Mouse (Mus musculus): Measurements from ENCODE around the gene Cebpe.

Cebpe gene

GRCm38 (mm10) chr14:54712074-54712473 lies at the start of gene Cebpe:
TSS of gene Cebpe (minus strand) at chr14:54712174.
- DNase-seq = no peak

DNA sequence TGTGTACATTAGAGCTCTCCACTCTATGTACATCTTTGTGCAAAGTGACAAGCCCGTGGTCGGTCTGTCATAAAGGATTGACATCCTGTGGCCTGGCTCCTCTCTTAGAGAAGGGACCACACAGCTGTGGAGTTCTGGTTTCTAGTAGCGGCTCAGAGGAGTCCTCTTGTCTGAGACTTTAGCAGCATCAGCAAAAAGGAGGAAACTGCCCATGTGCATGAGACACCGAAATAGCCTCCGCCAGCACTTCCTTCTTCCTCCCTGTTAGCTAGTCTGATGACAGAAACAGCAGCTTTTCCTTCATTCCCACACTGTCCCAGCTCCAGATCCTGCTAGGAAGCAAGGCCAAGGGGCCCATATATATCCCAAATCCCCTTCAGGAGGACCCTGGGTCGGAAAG lies 44.4 kb upstream of the Cebpe start:
- no peak for DNase-seq

DNA sequence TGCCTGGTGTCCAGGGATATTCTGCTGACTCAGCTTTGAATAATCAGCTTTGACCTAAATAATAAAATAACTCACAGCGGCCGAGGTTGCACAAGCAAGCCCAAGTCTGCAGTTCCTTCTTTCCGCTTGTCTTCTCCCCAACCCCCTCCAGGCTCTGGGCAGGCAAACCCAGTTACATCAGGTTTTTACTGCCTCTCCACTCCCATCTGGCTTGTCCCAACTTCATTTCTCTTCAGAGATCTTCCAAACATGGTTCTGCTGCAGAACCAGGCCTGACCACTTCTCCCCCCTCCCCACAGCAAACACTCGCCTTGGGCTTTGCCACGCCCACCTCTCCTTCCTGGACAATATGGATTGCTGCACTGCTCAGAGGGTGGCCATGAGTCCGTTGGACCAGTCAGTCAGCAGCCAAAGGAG lies 42.6 kb upstream of the Cebpe start:
- DNase-seq = peak in 1 of 2 experiments; percentile 48

GRCm38 (mm10) chr14:54753986-54754601 lies 42.1 kb upstream of the Cebpe start:
- no peak for DNase-seq

GRCm38 (mm10) chr14:54752938-54753337 lies 41.0 kb upstream of the Cebpe start:
- no peak for DNase-seq

DNA sequence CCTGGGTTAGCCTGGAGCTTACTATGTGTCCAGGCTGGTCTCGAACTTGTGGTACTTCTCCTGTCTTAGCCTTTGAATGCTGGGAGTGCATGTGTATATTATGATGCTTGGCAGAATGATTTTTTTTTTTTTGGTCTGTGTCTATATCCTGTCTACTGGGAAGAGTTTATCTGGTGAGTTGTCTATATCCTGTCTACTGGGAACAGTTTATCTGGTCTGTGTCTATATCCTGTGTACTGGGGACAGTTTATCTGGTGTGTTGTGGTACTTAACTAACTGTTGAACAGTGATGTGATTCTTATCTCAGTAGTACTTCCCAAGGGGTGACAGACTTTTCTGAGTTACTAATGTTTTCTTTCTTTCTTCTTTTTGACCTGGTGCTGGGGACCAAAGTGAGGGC lies 39.8 kb upstream of the Cebpe start:
- no peak for DNase-seq

DNA sequence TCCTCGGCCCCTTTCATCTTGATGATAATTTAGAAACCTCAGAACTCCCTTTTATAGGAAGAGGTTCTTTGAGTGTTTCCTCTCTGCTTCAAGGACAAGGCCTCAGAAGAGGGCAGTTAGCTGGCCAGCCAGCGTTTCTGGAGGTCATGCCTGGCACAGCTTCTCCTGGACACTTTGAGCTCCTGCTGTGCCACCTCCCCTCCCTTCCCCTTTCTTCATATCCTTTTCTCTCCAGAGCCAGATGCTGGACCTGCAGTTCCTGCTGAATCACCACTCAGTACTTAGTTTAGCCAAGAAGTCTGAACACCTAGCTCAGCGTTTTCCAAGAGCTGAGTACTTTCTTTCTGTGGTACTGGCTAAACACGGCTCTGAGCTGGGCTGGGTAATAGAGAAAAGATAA lies 37.3 kb upstream of the Cebpe start:
- DNase-seq = no peak

- DNase-seq = peak; percentile 94 to 96
Observed at GRCm38 (mm10) chr14:54747942-54748917, 36.3 kb upstream of the Cebpe start.

- no peak for DNase-seq
Observed at GRCm38 (mm10) chr14:54746038-54746437, 34.1 kb upstream of the Cebpe start.

DNA sequence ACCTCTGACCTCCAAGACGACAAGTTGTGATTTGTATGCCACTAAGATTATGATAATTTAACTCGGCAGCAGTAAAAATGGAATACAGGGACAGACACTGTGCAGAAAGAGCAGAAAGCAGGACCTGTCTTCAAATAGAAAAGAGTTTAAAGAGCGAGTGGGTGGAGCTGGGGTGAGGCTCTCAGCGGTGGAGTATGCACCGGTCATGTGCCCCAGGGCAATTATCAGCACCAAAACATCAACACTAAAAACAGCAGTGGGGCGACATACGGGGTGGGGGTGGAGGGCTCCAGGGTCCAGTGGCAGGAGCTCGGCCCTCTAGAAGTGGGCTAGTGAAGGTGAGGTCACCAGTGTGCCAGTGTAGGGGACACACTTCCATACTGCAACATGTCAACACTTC lies 32.5 kb upstream of the Cebpe start:
- no peak for DNase-seq

GRCm38 (mm10) chr14:54742375-54742774 lies 30.4 kb upstream of the Cebpe start:
- DNase-seq = no peak

GRCm38 (mm10) chr14:54741721-54742120 lies 29.7 kb upstream of the Cebpe start:
- DNase-seq = no peak

DNA sequence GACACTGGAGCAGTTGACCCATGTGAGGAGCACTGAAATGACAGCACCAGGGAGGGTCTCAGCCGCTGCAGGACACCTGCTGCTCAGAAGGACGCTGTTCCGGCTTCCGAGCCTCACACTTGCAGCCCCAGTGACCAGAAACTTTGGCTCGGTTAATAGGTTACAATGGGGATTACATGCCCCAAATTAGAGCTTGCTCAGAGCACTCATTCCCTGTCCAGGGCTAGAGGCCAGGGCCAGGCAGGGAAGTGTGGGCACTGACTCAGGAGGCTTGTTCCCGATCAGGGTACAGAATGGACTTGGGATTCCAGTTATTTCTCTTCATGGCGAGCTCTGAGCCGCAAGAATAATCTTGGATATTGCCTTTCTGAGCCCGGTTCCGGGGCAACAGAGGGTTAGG lies 25.7 kb upstream of the Cebpe start:
- DNase-seq = peak; percentile 57 to 66

- DNase-seq = no peak
Observed at GRCm38 (mm10) chr14:54736555-54737552, 24.9 kb upstream of the Cebpe start.

DNA sequence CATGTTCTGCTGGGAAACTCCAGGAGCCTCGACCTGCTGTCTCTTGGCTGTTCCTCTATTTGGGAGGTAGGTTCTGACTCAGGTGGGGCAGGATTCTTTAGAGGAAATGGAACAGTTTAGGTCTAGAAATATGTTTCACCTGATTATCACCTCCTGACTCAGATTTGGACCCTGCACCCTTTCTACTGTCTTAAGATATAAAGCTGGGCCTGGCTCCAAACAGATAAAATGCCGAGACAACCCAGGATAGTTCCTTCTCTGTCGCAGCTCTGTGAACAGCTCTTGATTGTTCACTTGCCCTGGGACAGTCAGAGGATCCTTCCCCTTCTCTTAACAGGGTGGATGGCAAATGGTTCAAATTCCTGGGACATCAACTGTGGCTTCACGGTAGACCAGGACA lies 23.2 kb upstream of the Cebpe start:
- DNase-seq = no peak

GRCm38 (mm10) chr14:54734004-54734403 lies 22.0 kb upstream of the Cebpe start:
- DNase-seq = no peak

GRCm38 (mm10) chr14:54732206-54732605 lies 20.2 kb upstream of the Cebpe start:
- DNase-seq = no peak

GRCm38 (mm10) chr14:54730305-54730704 lies 18.3 kb upstream of the Cebpe start:
- DNase-seq = peak; percentile 67 to 75

- DNase-seq = peak; percentile 60 to 68
Observed at GRCm38 (mm10) chr14:54728823-54729653, 17.1 kb upstream of the Cebpe start.

DNA sequence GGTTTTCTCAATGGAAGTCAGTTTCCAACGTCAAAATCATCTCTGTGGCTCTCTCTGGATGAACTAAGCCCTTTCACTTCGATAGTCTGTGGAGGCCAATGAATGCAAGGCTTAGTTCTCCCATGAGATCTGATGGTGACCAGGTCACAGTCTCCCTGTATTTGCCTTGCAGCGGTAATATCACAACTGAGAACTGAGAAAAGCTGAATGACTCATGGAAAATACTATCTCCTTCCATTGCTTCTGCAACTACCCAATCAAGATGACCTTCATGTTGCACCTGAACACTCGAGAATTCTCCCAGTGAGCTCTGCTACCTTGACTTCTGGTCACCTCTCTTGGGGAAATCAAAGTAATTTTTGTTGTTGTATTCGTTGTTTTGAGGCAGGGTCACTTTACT lies 15.6 kb upstream of the Cebpe start:
- DNase-seq = no peak

- no peak for DNase-seq
Observed at GRCm38 (mm10) chr14:54724049-54724448, 12.1 kb upstream of the Cebpe start.

- DNase-seq = peak; percentile 67 to 76
Observed at GRCm38 (mm10) chr14:54721711-54722110, 9.7 kb upstream of the Cebpe start.

Data from cerebellum, postnatal 25 days (tissue).